Mouse (Mus musculus) frontal cortex, adult (tissue): ENCODE measurements around the gene Tlk1.
"Not testable (repeated sequence)": the region's sequence is repeated elsewhere in the genome, so short reads cannot be mapped to it uniquely, and the experiment has no call there.

Experiments
- ATAC-seq: cut with Nextera tagmentation; 2 replicates; pipeline ENCODE4 v1.9.2; 2017; ENCODE audit warnings: mild to moderate bottlenecking, moderate library complexity, mixed read lengths; ENCODE audit not compliant: low TSS enrichment

Tlk1 gene

DNA sequence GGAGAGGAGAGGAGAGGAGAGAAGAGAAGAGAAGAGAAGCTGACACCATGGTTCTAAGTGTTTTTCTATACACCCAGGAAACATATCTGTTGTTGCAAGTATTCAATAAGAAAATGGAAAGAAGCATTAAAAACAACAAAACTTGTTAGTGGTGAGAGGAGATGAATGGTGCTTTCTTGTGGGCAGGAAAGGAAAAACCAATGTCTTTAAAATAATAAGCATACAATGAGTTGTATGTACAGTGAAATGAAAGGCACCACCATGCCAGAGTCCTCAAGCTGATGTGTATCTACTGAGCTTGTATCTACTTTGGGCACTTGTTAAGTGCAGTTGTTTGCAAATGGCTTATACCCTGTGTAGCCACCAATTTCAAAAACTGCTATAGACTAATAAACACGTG lies 7.7 kb upstream of the Tlk1 start:
- ATAC-seq, result no peak

- ATAC-seq, result no peak
These were observed 6.3 kb upstream of the Tlk1 start for GRCm38 (mm10) chr2:70831709-70832350.

GRCm38 (mm10) chr2:70830683-70831082 lies 5.2 kb upstream of the Tlk1 start:
- ATAC-seq, result no peak

- no peak for ATAC-seq
These were observed 4.5 kb upstream of the Tlk1 start for GRCm38 (mm10) chr2:70829946-70830610.

- ATAC-seq, result no peak
These were observed 2.3 kb upstream of the Tlk1 start for GRCm38 (mm10) chr2:70827780-70828179.

DNA sequence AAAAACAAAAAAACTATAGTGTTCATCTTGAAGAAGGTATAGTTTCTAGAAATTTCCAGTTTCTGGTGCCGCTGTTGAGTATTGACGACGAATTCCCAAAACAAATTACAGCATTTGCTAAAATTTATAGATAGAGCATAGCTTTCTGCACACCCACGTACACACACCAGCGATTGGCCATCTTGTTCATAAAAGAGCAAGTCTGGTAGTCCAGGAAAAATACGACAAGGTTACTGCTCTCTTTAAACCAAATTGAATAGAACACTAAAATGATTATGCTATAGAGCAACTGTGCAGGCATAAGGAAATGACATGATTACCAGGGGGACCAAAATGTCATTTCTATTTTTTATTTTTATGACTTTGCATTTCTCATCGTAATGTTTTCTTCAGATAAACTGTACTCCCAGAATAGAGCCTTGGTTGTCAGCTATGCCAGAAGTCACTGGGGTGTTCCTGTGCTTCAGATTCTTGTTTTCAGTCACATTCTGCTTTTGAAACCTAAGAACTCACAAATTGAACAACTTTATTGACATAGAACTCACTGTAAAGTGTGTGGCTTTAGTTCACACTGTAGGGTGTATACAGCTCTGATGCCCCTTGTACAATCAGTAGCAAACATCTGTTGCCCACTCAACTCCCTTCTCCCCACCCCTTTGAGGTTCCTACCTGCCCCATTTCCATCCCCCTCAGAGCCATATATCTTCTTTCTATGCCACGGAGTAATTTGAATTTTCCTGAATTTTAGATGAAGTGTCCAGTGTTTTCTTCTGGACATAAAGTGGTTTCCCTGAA lies 1.1 kb upstream of the Tlk1 start:
- ATAC-seq, result no peak

DNA sequence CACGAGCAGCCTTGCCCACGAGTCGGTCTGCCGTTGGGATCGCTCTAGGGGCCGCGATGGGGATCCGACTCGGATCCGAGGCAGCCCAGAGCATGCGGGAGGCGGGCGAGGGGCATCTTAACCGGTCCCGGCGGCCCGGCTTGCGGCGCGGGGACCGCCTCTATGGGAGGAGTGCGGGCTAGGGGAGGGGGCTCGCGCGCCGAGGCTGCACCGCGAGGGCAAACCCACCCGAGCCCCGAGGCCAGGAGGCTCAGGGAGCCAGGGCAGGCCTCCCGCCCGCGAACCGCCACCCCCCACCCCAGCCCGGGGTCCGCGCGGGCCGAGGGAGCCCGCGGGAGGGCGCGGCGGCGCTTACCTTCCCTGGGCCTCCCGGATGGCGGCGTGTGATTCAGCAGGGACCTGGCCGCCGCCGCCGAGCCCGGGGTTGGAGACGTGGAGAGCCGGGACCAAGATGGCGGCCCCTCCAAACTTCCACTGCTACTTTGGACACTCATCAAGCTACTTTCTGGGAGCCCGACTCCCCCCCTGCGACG lies 624 bp downstream of the Tlk1 start:
- ATAC-seq, result peak; percentile 55

DNA sequence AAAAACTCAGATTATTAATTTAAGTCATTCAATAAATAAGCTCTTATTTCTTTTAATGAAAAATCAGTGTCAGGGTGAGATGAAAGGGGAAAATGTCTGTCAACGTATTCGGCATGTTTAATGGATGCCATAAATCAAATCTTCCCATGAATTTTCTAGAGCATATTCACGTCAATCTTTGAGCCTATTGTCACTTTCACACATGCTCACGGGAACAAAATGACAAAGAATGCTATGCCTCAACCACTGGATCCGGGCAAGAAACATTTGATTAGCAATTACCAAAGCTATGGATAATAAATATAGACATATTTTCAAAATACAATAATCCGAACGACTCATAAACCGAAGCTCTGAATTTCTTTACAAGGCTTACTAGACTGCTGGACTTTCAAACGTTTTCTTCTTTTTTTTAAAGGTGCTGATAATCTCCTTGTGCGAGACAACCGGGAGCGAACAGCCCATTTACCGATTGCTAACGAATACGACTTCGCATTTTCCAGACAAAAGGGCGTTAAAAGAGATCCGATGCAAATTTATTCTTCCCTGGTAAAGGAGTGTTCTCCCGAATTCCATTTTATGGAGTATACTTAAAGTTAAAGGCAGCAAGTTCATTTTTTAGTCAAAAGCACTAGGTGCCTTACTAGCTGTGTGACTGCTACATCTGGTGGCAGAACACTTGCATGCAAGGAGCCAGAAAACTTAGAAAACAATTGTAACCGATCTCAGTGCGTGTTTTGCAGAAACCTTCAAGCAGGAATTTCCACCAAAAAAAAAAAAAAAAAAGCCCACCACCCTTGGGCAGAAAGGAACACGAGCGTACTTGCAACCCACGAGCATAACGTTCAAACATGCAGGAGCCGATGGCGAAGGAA lies 1.4 kb downstream of the Tlk1 start:
- peak; percentile 62 for ATAC-seq

DNA sequence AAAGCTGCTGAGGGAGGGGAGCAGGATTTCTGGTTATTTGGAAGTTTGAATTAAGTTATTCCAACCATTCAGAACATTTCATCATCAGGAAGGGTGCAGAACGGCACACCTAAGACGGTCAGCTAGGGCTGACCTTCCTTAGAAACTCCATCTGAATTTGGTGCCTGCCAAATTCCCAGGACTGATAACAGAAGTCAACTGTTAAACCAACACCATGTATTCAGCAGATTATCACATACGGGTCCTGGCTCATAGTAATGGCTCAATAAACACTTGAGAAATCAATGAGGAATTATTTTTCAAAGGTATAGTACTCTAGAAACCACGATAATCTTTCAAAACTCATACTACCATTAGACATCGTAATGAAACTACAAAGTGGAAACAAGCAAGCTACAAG lies 2.1 kb downstream of the Tlk1 start:
- no peak for ATAC-seq

GRCm38 (mm10) chr2:70816939-70817338 lies 8.6 kb downstream of the Tlk1 start:
- no peak for ATAC-seq

GRCm38 (mm10) chr2:70816016-70816415 lies 9.5 kb downstream of the Tlk1 start:
- peak; percentile 79 for ATAC-seq

- no peak for ATAC-seq
These were observed 11.9 kb downstream of the Tlk1 start for GRCm38 (mm10) chr2:70813608-70814007.

- no peak for ATAC-seq
These were observed 14.1 kb downstream of the Tlk1 start for GRCm38 (mm10) chr2:70811476-70811875.

- no peak for ATAC-seq
These were observed 15.6 kb downstream of the Tlk1 start for GRCm38 (mm10) chr2:70809921-70810320.

DNA sequence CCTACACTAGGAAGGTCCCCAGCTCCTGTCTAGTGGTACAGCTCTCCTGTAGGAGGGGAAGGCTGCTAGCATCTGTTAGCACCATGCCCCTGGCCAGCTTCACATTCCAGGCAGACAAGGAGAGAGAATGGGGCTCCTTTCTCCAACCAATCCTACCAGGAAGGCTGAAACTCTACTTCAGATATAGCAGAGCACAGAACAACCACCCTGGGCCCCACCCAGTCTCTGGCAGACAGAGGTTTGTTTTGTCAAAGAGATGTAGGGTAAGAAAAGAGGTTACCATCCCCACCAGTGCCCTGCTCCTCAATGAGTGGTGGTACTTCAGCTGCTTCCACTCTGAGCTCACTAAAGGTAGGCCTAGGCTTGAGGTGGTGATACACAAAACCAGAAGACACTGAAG lies 16.8 kb downstream of the Tlk1 start:
- peak; percentile 65; the same call in 1 of the 2 replicates for ATAC-seq

GRCm38 (mm10) chr2:70807678-70808077 lies 17.9 kb downstream of the Tlk1 start:
- not testable (repeated sequence) for ATAC-seq

- ATAC-seq, result no peak
These were observed 19.5 kb downstream of the Tlk1 start for GRCm38 (mm10) chr2:70806020-70806419.

- ATAC-seq, result not testable (repeated sequence)
These were observed 21.8 kb downstream of the Tlk1 start for GRCm38 (mm10) chr2:70803696-70804095.

DNA sequence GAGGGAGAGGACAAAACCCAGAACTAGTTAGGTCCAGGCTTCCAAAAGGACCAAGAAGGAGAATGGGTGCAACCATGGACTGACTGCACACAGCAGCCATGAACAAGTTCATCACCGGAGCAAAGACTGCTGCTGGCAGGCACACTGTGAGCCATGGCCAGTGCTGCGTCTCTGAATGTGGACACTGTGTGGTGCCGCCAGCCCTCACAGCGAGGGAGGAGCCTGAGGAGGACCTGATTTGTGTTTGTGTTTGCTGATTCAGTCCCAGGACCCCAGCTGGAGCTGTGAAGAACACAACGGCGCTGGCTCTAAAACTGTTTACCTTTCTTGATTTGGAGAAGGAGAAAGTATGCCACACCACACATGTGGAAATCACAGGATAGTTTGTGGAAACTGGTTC lies 22.9 kb downstream of the Tlk1 start:
- ATAC-seq, result peak; percentile 57; the same call in 1 of the 2 replicates

- ATAC-seq, result no peak
These were observed 24.0 kb downstream of the Tlk1 start for GRCm38 (mm10) chr2:70801543-70801942.

- ATAC-seq, result no peak
These were observed 25.1 kb downstream of the Tlk1 start for GRCm38 (mm10) chr2:70800396-70800795.

DNA sequence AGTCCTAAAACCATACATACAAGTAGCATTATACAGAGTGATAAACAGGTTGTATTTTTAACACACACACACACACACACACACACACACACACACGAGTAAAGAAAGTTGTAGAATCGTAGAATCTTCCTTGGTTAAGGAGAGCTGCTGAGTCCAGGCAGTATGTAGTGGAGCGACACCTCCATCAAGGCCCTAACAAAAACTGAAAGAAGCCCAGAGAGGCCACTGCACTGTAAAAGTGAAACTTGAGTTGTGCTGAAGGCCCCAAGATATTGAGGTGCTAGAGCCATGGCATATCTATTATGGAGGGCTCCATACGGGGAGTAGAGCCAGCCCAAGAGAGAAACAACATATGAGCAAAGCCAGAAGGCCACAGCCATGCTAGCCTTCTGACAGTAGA lies 32.3 kb downstream of the Tlk1 start:
- no peak for ATAC-seq
